Mouse (Mus musculus): Measurements from ENCODE around the gene Prdx1. TPM values are rescaled to one million over a fixed set of nuclear protein-coding genes. Genes with fewer than 3 reads are reported as not detected.

The Prdx1 gene
- polyA plus RNA-seq, 1 experiment = 27.8 TPM

- H3K4me1 ChIP-seq (ENCODE audit: control insufficient read depth, insufficient read depth, insufficient read length) = 0 out of 2 replicates have a peak, but pooled peaks cover 3% of the 10 kb centered on the region
- no peak overlapping the region for H3K4me3 ChIP-seq (ENCODE audit: extremely low read depth, insufficient read depth, insufficient read length)
- peaks cover 19% of the 10 kb centered on the region for H3K36me3 ChIP-seq (ENCODE audit: control insufficient read depth, insufficient read depth, low read length)
- H3K27me3 ChIP-seq (ENCODE audit: control insufficient read depth, insufficient read depth, low read length) = no peaks in the 10 kb centered on the region
- WGBS = 82% methylated on average over 4 of the region's 4 CpGs
- TF ChIP-seq CTCF (IDR thresholded peaks at IDR 0.05; ENCODE audit: extremely low read depth, insufficient read depth, insufficient read length, insufficient replicate concordance) = no peak
- TF ChIP-seq POLR2A (IDR thresholded peaks at IDR 0.05; ENCODE audit: low read depth, low read length) = no peak
- no peak overlapping the region for H3K27ac ChIP-seq (ENCODE audit: insufficient read depth, low read length)
- DNase-seq (ENCODE audit: low read depth in 1 of 2, low spot score in 2 of 2) = no peak
Observed at GRCm38 (mm10) chr4:116689309-116689876, 4.0 kb downstream of the Prdx1 start.

- Histone ChIP-seq H3K4me3 (ENCODE audit: extremely low read depth, insufficient read depth, insufficient read length) (no peak overlapping the region), H3K27me3 (ENCODE audit: control insufficient read depth, insufficient read depth, low read length) (no peaks in the 10 kb centered on the region), H3K4me1 (ENCODE audit: control insufficient read depth, insufficient read depth, insufficient read length) (no peaks in the 10 kb centered on the region), H3K27ac (ENCODE audit: insufficient read depth, low read length) (no peak overlapping the region), H3K36me3 (ENCODE audit: control insufficient read depth, insufficient read depth, low read length) (peaks cover 32% of the 10 kb centered on the region)
- no peak for DNase-seq (ENCODE audit: low read depth in 1 of 2, low spot score in 2 of 2)
- 91% methylated on average over 2 of the region's 2 CpGs for WGBS
- no peak for TF ChIP-seq CTCF (IDR thresholded peaks at IDR 0.05; ENCODE audit: extremely low read depth, insufficient read depth, insufficient read length, insufficient replicate concordance)
- TF ChIP-seq POLR2A (IDR thresholded peaks at IDR 0.05; ENCODE audit: low read depth, low read length) = no peak
Observed at GRCm38 (mm10) chr4:116692146-116692545, 6.8 kb downstream of the Prdx1 start.

- peaks cover 37% of the 10 kb centered on the region for H3K36me3 ChIP-seq (ENCODE audit: control insufficient read depth, insufficient read depth, low read length)
- no peak for TF ChIP-seq POLR2A (IDR thresholded peaks at IDR 0.05; ENCODE audit: low read depth, low read length)
- no peak for TF ChIP-seq CTCF (IDR thresholded peaks at IDR 0.05; ENCODE audit: extremely low read depth, insufficient read depth, insufficient read length, insufficient replicate concordance)
- H3K27ac ChIP-seq (ENCODE audit: insufficient read depth, low read length) = no peak overlapping the region
- H3K27me3 ChIP-seq (ENCODE audit: control insufficient read depth, insufficient read depth, low read length) = no peaks in the 10 kb centered on the region
- no peak for DNase-seq (ENCODE audit: low read depth in 1 of 2, low spot score in 2 of 2)
- H3K4me3 ChIP-seq (ENCODE audit: extremely low read depth, insufficient read depth, insufficient read length) = no peak overlapping the region
- no peaks in the 10 kb centered on the region for H3K4me1 ChIP-seq (ENCODE audit: control insufficient read depth, insufficient read depth, insufficient read length)
- 93% methylated on average over 2 of the region's 2 CpGs for WGBS
Observed at GRCm38 (mm10) chr4:116693785-116694184, 8.4 kb downstream of the Prdx1 start.

- no peak overlapping the region for H3K27ac ChIP-seq (ENCODE audit: insufficient read depth, low read length)
Observed at GRCm38 (mm10) chr4:116698693-116699342, 13.5 kb downstream of the Prdx1 start.

GRCm38 (mm10) chr4:116700964-116701363, 15.6 kb downstream of the Prdx1 start:
- Histone ChIP-seq H3K4me3 (ENCODE audit: extremely low read depth, insufficient read depth, insufficient read length) (no peak overlapping the region), H3K27ac (ENCODE audit: insufficient read depth, low read length) (no peak overlapping the region), H3K27me3 (ENCODE audit: control insufficient read depth, insufficient read depth, low read length) (no peaks in the 10 kb centered on the region), H3K4me1 (ENCODE audit: control insufficient read depth, insufficient read depth, insufficient read length) (no peaks in the 10 kb centered on the region), H3K36me3 (ENCODE audit: control insufficient read depth, insufficient read depth, low read length) (peaks cover 18% of the 10 kb centered on the region)
- 70% methylated on average over 1 of the region's 1 CpGs for WGBS
- TF ChIP-seq POLR2A (IDR thresholded peaks at IDR 0.05; ENCODE audit: low read depth, low read length) (no peak), CTCF (IDR thresholded peaks at IDR 0.05; ENCODE audit: extremely low read depth, insufficient read depth, insufficient read length, insufficient replicate concordance) (no peak)
- no peak for DNase-seq (ENCODE audit: low read depth in 1 of 2, low spot score in 2 of 2)

More at GRCm38 (mm10) chr4:116698693-116699342, 13.5 kb downstream of the Prdx1 start:
- no peaks in the 10 kb centered on the region for H3K4me1 ChIP-seq (ENCODE audit: control insufficient read depth, insufficient read depth, insufficient read length)
- TF ChIP-seq CTCF (IDR thresholded peaks at IDR 0.05; ENCODE audit: extremely low read depth, insufficient read depth, insufficient read length, insufficient replicate concordance) (no peak), POLR2A (IDR thresholded peaks at IDR 0.05; ENCODE audit: low read depth, low read length) (no peak)
- 69% methylated on average over 2 of the region's 2 CpGs for WGBS
- H3K27me3 ChIP-seq (ENCODE audit: control insufficient read depth, insufficient read depth, low read length) = no peaks in the 10 kb centered on the region
- no peak for DNase-seq (ENCODE audit: low read depth in 1 of 2, low spot score in 2 of 2)
- H3K36me3 ChIP-seq (ENCODE audit: control insufficient read depth, insufficient read depth, low read length) = peaks cover 30% of the 10 kb centered on the region
- no peak overlapping the region for H3K4me3 ChIP-seq (ENCODE audit: extremely low read depth, insufficient read depth, insufficient read length)

- TF ChIP-seq CTCF (IDR thresholded peaks at IDR 0.05; ENCODE audit: extremely low read depth, insufficient read depth, insufficient read length, insufficient replicate concordance) (peak; percentile 60; the same call in 1 of the 2 replicates), POLR2A (IDR thresholded peaks at IDR 0.05; ENCODE audit: low read depth, low read length) (no peak)
- H3K27ac ChIP-seq (ENCODE audit: insufficient read depth, low read length) = no peak overlapping the region
- no peak overlapping the region for H3K4me3 ChIP-seq (ENCODE audit: extremely low read depth, insufficient read depth, insufficient read length)
- H3K36me3 ChIP-seq (ENCODE audit: control insufficient read depth, insufficient read depth, low read length) = peaks cover 9% of the 10 kb centered on the region
- 34% methylated on average over 6 of the region's 6 CpGs for WGBS
- DNase-seq (ENCODE audit: low read depth in 1 of 2, low spot score in 2 of 2) = peak; percentile 53 to 73
- no peaks in the 10 kb centered on the region for H3K27me3 ChIP-seq (ENCODE audit: control insufficient read depth, insufficient read depth, low read length)
- H3K4me1 ChIP-seq (ENCODE audit: control insufficient read depth, insufficient read depth, insufficient read length) = no peaks in the 10 kb centered on the region; the same call in 1 of the 2 replicates
Observed at GRCm38 (mm10) chr4:116703804-116704203, 18.5 kb downstream of the Prdx1 start.

- Histone ChIP-seq H3K36me3 (ENCODE audit: control insufficient read depth, insufficient read depth, low read length) (0 out of 2 replicates have a peak, but pooled peaks cover 1% of the 10 kb centered on the region), H3K27ac (ENCODE audit: insufficient read depth, low read length) (no peak overlapping the region), H3K4me3 (ENCODE audit: extremely low read depth, insufficient read depth, insufficient read length) (peak overlapping the region; percentile 65; the same call in 1 of the 2 replicates)
Observed at GRCm38 (mm10) chr4:116707666-116708065, 22.3 kb downstream of the Prdx1 start.

More at GRCm38 (mm10) chr4:116707666-116708065, 22.3 kb downstream of the Prdx1 start:
- DNase-seq (ENCODE audit: low read depth in 1 of 2, low spot score in 2 of 2) = no peak
- WGBS = 10% methylated on average over 9 of the region's 9 CpGs
- H3K27me3 ChIP-seq (ENCODE audit: control insufficient read depth, insufficient read depth, low read length) = no peaks in the 10 kb centered on the region
- no peaks in the 10 kb centered on the region; the same call in 1 of the 2 replicates for H3K4me1 ChIP-seq (ENCODE audit: control insufficient read depth, insufficient read depth, insufficient read length)
- no peak for TF ChIP-seq POLR2A (IDR thresholded peaks at IDR 0.05; ENCODE audit: low read depth, low read length)
- TF ChIP-seq CTCF (IDR thresholded peaks at IDR 0.05; ENCODE audit: extremely low read depth, insufficient read depth, insufficient read length, insufficient replicate concordance) = no peak

All from spleen, adult 2 months (tissue).